Mouse (Mus musculus) forebrain, embryonic 14.5 days (tissue): Measurements from ENCODE around the gene Olfr1432. TPM values are rescaled to one million over a fixed set of nuclear protein-coding genes. Genes with fewer than 3 reads are reported as not detected.
"Not testable (repeated sequence)": the region's sequence is repeated elsewhere in the genome, so short reads cannot be mapped to it uniquely, and the experiment has no call there.

ENCODE experiments used
- ATAC-seq: fragments of 200-750 bp; cut with Nextera tagmentation; 2 replicates; pipeline ENCODE4 v1.8.0; 2017; ENCODE audit warnings: mild to moderate bottlenecking, moderate library complexity
- DNase-seq: peaks from one replicate; pipeline ENCODE4 v3.0.0-alpha.2; 2015; ENCODE audit warnings: low spot score
- H3K27ac ChIP-seq: fragments of 300-500 bp; sonication (generic); 2 replicates; pipeline ENCODE4 v1.5.1; 2014; ENCODE audit warnings: low read depth, mild to moderate bottlenecking, control low read depth, low read length, moderate library complexity
- H3K27me3 ChIP-seq: fragments of 300-500 bp; sonication (generic); replicated peaks from 2 replicates; pipeline ENCODE4 v1.6.1; 2014; ENCODE audit warnings: low read length, control low read depth, mixed read lengths; ENCODE audit not compliant: control insufficient read depth, insufficient read depth
- H3K36me3 ChIP-seq: fragments of 300-500 bp; sonication (generic); 2 replicates; pipeline ENCODE4 v1.6.1; 2014; ENCODE audit warnings: low read length, control low read depth; ENCODE audit not compliant: control insufficient read depth, insufficient read depth
- H3K4me1 ChIP-seq: fragments of 300-500 bp; sonication (generic); 2 replicates; pipeline ENCODE4 v1.6.1; 2014; ENCODE audit warnings: antibody characterized with exemption, low read length, control low read depth; ENCODE audit not compliant: control insufficient read depth, insufficient read depth
- H3K4me2 ChIP-seq: fragments of 300-500 bp; sonication (generic); 2 replicates; pipeline ENCODE4 v1.6.1; 2014; ENCODE audit warnings: mild to moderate bottlenecking, control low read depth, low read length
- H3K4me3 ChIP-seq: fragments of 300-500 bp; sonication (generic); 2 replicates; pipeline ENCODE4 v1.5.1; 2014; ENCODE audit warnings: low read depth, low read length, control low read depth
- H3K9ac ChIP-seq: fragments of 300-500 bp; sonication (generic); 2 replicates; pipeline ENCODE4 v1.6.1; 2014; ENCODE audit warnings: mild to moderate bottlenecking, low read length, control low read depth, moderate library complexity
- H3K9me3 ChIP-seq: fragments of 300-500 bp; sonication (generic); replicated peaks from 2 replicates; pipeline ENCODE4 v1.6.1; 2016; ENCODE audit warnings: low read length, control low read depth, mixed read lengths; ENCODE audit not compliant: control insufficient read depth
- WGBS: fragments of 180-500 bp; shearing (Covaris S2); extraction: QIAGEN DNeasy Blood & Tissue Kit; methylation state at CpG from one replicate; pipeline ENCODE4 v1.1.7; 2014; 5-methylcytosine and 5-hydroxymethylcytosine counted together
- polyA plus RNA-seq: library from polyadenylated mRNA; unstranded; fragments of >200 nt; fragmentation: Nextera tagmentation; extraction: Ambion mirVana; gene quantifications from 2 replicates; pipeline ENCODE4 v1.2.1, GENCODE M21; 2014

The Olfr1432 gene
- polyA plus RNA-seq = not detected in 2 replicates

GRCm38 (mm10) chr19:12232496-12232895 is at the start of gene Olfr1432:
Gene Olfr1432 (minus strand): TSS chr19:12232596.
- DNase-seq, H3K27me3 ChIP-seq, H3K9ac ChIP-seq, H3K36me3 ChIP-seq, H3K9me3 ChIP-seq, H3K4me2 ChIP-seq, H3K27ac ChIP-seq, ATAC-seq, H3K4me3 ChIP-seq, H3K4me1 ChIP-seq: not testable (repeated sequence)

- no peaks in the 10 kb centered on the region for H3K9me3 ChIP-seq
- no peaks in the 10 kb centered on the region for H3K36me3 ChIP-seq
- H3K4me2 ChIP-seq = no peak within 1 kb of the TSS
- no peak for ATAC-seq
- H3K27me3 ChIP-seq = no peaks in the 10 kb centered on the region
- H3K9ac ChIP-seq = no peak within 1 kb of the TSS
- no peak within 1 kb of the TSS for H3K27ac ChIP-seq
- DNase-seq = no peak
- no peaks in the 10 kb centered on the region for H3K4me1 ChIP-seq
- WGBS = 73% methylated on average over 2 of the region's 2 CpGs
- H3K4me3 ChIP-seq = no peak within 1 kb of the TSS
Measured at GRCm38 (mm10) chr19:12279554-12279953, 47.2 kb upstream of the Olfr1432 start, which contains the start of gene Olfr1434. Gene Olfr1434 (plus strand): TSS chr19:12279854.

DNA sequence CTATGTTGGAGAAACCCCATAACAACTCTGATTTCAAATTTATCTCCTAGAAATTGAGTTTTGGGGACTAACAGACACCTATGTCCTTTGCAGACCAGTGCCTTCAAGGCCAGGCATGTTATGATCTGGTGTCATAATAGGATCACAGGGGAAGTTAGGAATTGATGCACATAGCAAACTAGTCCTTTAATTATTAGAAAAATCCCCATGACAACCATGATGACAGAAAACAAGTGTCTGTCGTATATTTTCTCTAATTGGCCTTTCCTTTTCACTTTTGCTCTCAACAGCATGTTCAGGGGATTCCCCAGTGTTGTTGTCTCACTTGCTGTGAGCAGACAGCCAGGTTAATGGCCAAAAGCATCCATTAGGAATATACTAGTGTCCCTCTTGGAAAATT is 28.3 kb upstream of the Olfr1432 start, which contains the start of gene Olfr235:
Gene Olfr235 (plus strand): TSS at position 301 of the 400 bp plus-strand sequence.
- no peak within 1 kb of the TSS for H3K4me2 ChIP-seq
- no peak within 1 kb of the TSS for H3K4me3 ChIP-seq
- H3K9ac ChIP-seq = no peak within 1 kb of the TSS
- WGBS = 63% methylated on average over 1 of the region's 1 CpGs
- no peaks in the 10 kb centered on the region for H3K9me3 ChIP-seq
- no peaks in the 10 kb centered on the region for H3K4me1 ChIP-seq
- no peak for ATAC-seq
- no peaks in the 10 kb centered on the region for H3K27me3 ChIP-seq
- no peak within 1 kb of the TSS for H3K27ac ChIP-seq
- no peaks in the 10 kb centered on the region for H3K36me3 ChIP-seq
- no peak for DNase-seq

- H3K27me3 ChIP-seq = no peaks in the 10 kb centered on the region
- no peaks in the 10 kb centered on the region for H3K4me1 ChIP-seq
- H3K9ac ChIP-seq = no peak within 1 kb of the TSS
- ATAC-seq (no peak), DNase-seq (no peak)
- 83% methylated on average over 1 of the region's 1 CpGs for WGBS
- no peak within 1 kb of the TSS for H3K27ac ChIP-seq
- H3K4me2 ChIP-seq = no peak within 1 kb of the TSS
- H3K36me3 ChIP-seq = no peaks in the 10 kb centered on the region
- H3K4me3 ChIP-seq = no peak within 1 kb of the TSS
- H3K9me3 ChIP-seq = no peaks in the 10 kb centered on the region
Measured at GRCm38 (mm10) chr19:12241559-12241958, 9.2 kb upstream of the Olfr1432 start, which contains the start of gene Olfr262. Gene Olfr262 (minus strand): TSS chr19:12241659.

DNA sequence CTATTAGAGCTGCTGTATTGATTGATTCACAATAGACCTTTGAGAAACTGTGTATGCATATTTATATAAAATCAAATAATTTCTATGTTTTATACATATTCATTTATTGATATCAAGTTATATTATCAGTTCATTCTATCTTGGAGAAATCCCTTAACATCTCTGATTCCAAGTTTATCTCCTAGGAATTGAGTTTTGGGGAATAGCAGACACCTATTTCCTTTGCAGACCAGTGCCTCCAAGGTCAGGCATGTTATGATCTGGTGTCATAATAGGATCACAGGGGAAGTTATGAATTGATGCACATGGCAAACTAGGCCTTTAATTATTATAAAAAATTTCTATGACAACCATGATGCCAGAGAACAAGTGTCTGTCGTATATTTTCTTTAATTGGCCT is 32.1 kb downstream of the Olfr1432 start, which contains the start of gene Olfr1431:
Gene Olfr1431 (plus strand): TSS at position 301 of the 400 bp plus-strand sequence.
- no peak within 1 kb of the TSS for H3K9ac ChIP-seq
- ATAC-seq (no peak), DNase-seq (no peak)
- no peaks in the 10 kb centered on the region for H3K4me1 ChIP-seq
- 73% methylated on average over 1 of the region's 1 CpGs for WGBS
- no peaks in the 10 kb centered on the region for H3K36me3 ChIP-seq
- no peak within 1 kb of the TSS for H3K4me2 ChIP-seq
- H3K27me3 ChIP-seq = no peaks in the 10 kb centered on the region
- H3K9me3 ChIP-seq = no peaks in the 10 kb centered on the region
- no peak within 1 kb of the TSS for H3K4me3 ChIP-seq
- H3K27ac ChIP-seq = no peak within 1 kb of the TSS

DNA sequence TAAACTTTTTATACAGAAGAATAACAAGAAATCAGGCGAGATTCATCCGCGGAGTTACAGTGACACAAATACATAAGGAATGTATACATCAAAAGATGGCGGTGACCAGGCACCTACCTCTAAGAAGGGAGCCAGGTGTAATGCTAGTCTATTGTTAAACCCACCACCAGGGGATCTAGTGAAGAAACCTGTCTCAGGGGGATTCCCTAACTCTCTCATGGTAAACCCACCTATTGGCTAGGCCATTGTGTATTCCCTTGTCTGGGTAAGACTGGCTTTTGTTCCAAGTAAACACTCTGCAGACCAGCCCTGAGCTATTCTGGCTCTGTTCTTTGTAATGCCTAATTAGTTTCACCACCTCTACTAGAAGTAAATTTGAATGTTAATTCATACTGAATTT is 33.3 kb downstream of the Olfr1432 start:
- H3K9me3 ChIP-seq, H3K9ac ChIP-seq, DNase-seq, H3K4me2 ChIP-seq, H3K4me1 ChIP-seq, H3K4me3 ChIP-seq, ATAC-seq, H3K27ac ChIP-seq, H3K36me3 ChIP-seq, H3K27me3 ChIP-seq: not testable (repeated sequence)
- 79% methylated on average over 4 of the region's 4 CpGs for WGBS

Other genes with a start within 250 kb of the Olfr1432 start
- not detected in 2 replicates for gene Olfr1423, start 191.3 kb downstream of the Olfr1432 start, polyA plus RNA-seq
- gene Olfr1424, start 169.9 kb downstream of the Olfr1432 start, polyA plus RNA-seq = not detected in 2 replicates
- gene Olfr1425, start 154.9 kb downstream of the Olfr1432 start, polyA plus RNA-seq = not detected in 2 replicates
- gene Olfr1426, start 140.6 kb downstream of the Olfr1432 start, polyA plus RNA-seq = not detected in 2 replicates
- not detected in 2 replicates for gene Olfr1427, start 129.3 kb downstream of the Olfr1432 start, polyA plus RNA-seq
- not detected in 2 replicates for gene Olfr1428, start 116.7 kb downstream of the Olfr1432 start, polyA plus RNA-seq
- gene Olfr76, start 109.4 kb downstream of the Olfr1432 start, polyA plus RNA-seq = not detected in 2 replicates
- gene Olfr1555-ps1, start 62.5 kb downstream of the Olfr1432 start, polyA plus RNA-seq = not detected in 2 replicates
- gene Olfr1431, start 32.0 kb downstream of the Olfr1432 start, polyA plus RNA-seq = not detected in 2 replicates
- gene Olfr262, start 9.1 kb upstream of the Olfr1432 start, polyA plus RNA-seq = not detected in 2 replicates
- not detected in 2 replicates for gene Olfr235, start 28.4 kb upstream of the Olfr1432 start, polyA plus RNA-seq
- not detected in 2 replicates for gene Olfr1434, start 47.3 kb upstream of the Olfr1432 start, polyA plus RNA-seq
- gene Olfr1436, start 66.5 kb upstream of the Olfr1432 start, polyA plus RNA-seq = not detected in 2 replicates
- gene Olfr1437, start 92.5 kb upstream of the Olfr1432 start, polyA plus RNA-seq = not detected in 2 replicates
- gene Olfr1438-ps1, start 103.3 kb upstream of the Olfr1432 start, polyA plus RNA-seq = not detected in 2 replicates
- not detected in 2 replicates for gene Olfr1440, start 154.7 kb upstream of the Olfr1432 start, polyA plus RNA-seq
- not detected in 2 replicates for gene Olfr1441, start 184.8 kb upstream of the Olfr1432 start, polyA plus RNA-seq
- gene Pfpl, start 195.3 kb upstream of the Olfr1432 start, polyA plus RNA-seq = not detected in 2 replicates
- gene Mpeg1, start 228.2 kb upstream of the Olfr1432 start, polyA plus RNA-seq = 0.55 and 0.75 TPM in 2 replicates